Mouse (Mus musculus) cerebellum, postnatal 36 days (tissue): ENCODE measurements around the gene Ston2.
"Not testable (repeated sequence)": the region's sequence is repeated elsewhere in the genome, so short reads cannot be mapped to it uniquely, and the experiment has no call there.

ENCODE experiments used
- DNase-seq, 2 experiments: peaks; one replicate each; pipeline ENCODE4 v3.0.0; 2021 to 2022; ENCODE audit warnings: mixed read lengths in 2 of 2

Ston2 gene

GRCm38 (mm10) chr12:91748241-91748865, 39.8 kb downstream of the Ston2 start:
- no peak for DNase-seq

- not testable (repeated sequence) for DNase-seq
These were observed 41.3 kb downstream of the Ston2 start for GRCm38 (mm10) chr12:91746839-91747238.

- no peak for DNase-seq
These were observed 42.4 kb downstream of the Ston2 start for GRCm38 (mm10) chr12:91745758-91746290.

- no peak for DNase-seq
These were observed 44.1 kb downstream of the Ston2 start for GRCm38 (mm10) chr12:91744091-91744490.

GRCm38 (mm10) chr12:91742916-91743315, 45.3 kb downstream of the Ston2 start:
- DNase-seq, result no peak

GRCm38 (mm10) chr12:91738381-91738780, 49.8 kb downstream of the Ston2 start:
- no peak for DNase-seq

GRCm38 (mm10) chr12:91736221-91736980, 51.8 kb downstream of the Ston2 start:
- no peak for DNase-seq

- no peak for DNase-seq
These were observed 53.8 kb downstream of the Ston2 start for GRCm38 (mm10) chr12:91734246-91735027.

- DNase-seq, result no peak
These were observed 55.3 kb downstream of the Ston2 start for GRCm38 (mm10) chr12:91732729-91733448.

- DNase-seq, result no peak
These were observed 62.0 kb downstream of the Ston2 start for GRCm38 (mm10) chr12:91726202-91726601.

- DNase-seq, result no peak
These were observed 64.3 kb downstream of the Ston2 start for GRCm38 (mm10) chr12:91723912-91724311.

- no peak for DNase-seq
These were observed 69.1 kb downstream of the Ston2 start for GRCm38 (mm10) chr12:91719134-91719533.

- no peak for DNase-seq
These were observed 72.5 kb downstream of the Ston2 start for GRCm38 (mm10) chr12:91715686-91716085.

GRCm38 (mm10) chr12:91713358-91713757, 74.8 kb downstream of the Ston2 start:
- DNase-seq, result no peak

GRCm38 (mm10) chr12:91711655-91712054, 76.5 kb downstream of the Ston2 start:
- DNase-seq, result no peak

- no peak for DNase-seq
These were observed 77.3 kb downstream of the Ston2 start for GRCm38 (mm10) chr12:91710876-91711275.

- DNase-seq, result no peak
These were observed 78.6 kb downstream of the Ston2 start for GRCm38 (mm10) chr12:91709634-91710033.

- DNase-seq, result no peak
These were observed 79.0 kb downstream of the Ston2 start for GRCm38 (mm10) chr12:91709232-91709631.

- DNase-seq, result no peak
These were observed 80.4 kb downstream of the Ston2 start for GRCm38 (mm10) chr12:91707807-91708206.

GRCm38 (mm10) chr12:91703533-91703932, 84.7 kb downstream of the Ston2 start:
- no peak for DNase-seq

GRCm38 (mm10) chr12:91702829-91703228, 85.4 kb downstream of the Ston2 start:
- no peak for DNase-seq

GRCm38 (mm10) chr12:91699451-91700141, 88.6 kb downstream of the Ston2 start:
- no peak for DNase-seq
